Mouse (Mus musculus): ENCODE measurements around the gene Fancc. TPM values are rescaled to one million over a fixed set of nuclear protein-coding genes. Genes with fewer than 3 reads are reported as not detected.

The Fancc gene
- polyA plus RNA-seq, 1 experiment, result 14.7 TPM

- TF ChIP-seq POLR2A (IDR thresholded peaks at IDR 0.05; ENCODE audit: control insufficient read depth, extremely low read depth, insufficient read depth, low read length, poor library complexity), result no peak
- TF ChIP-seq CTCF (IDR thresholded peaks at IDR 0.05; ENCODE audit: borderline replicate concordance, control insufficient read depth, extremely low read depth, insufficient read depth, low read length, poor library complexity), result no peak
- Histone ChIP-seq H3K36me3 (ENCODE audit: control insufficient read depth, insufficient read depth, low read length) (peaks cover 73% of the 10 kb centered on the region), H3K4me1 (replicated peaks; ENCODE audit: control insufficient read depth, insufficient read depth, low read length) (peaks cover 3% of the 10 kb centered on the region; the same call in 1 of the 2 replicates), H3K27me3 (ENCODE audit: control insufficient read depth, insufficient read depth, low read length) (no peaks in the 10 kb centered on the region), H3K4me3 (ENCODE audit: control insufficient read depth, insufficient read depth, low read length) (no peak overlapping the region), H3K27ac (ENCODE audit: control insufficient read depth, insufficient read depth, low read length) (no peak overlapping the region)
- DNase-seq, result no peak
- WGBS, result 94% methylated on average over 6 of the region's 6 CpGs
Measured at GRCm38 (mm10) chr13:63520110-63520509, 23.0 kb upstream of the Fancc start.

GRCm38 (mm10) chr13:63516535-63516934 is 19.5 kb upstream of the Fancc start:
- DNase-seq, result no peak
- no peak for TF ChIP-seq POLR2A (IDR thresholded peaks at IDR 0.05; ENCODE audit: control insufficient read depth, extremely low read depth, insufficient read depth, low read length, poor library complexity)
- no peak for TF ChIP-seq CTCF (IDR thresholded peaks at IDR 0.05; ENCODE audit: borderline replicate concordance, control insufficient read depth, extremely low read depth, insufficient read depth, low read length, poor library complexity)
- H3K4me1 ChIP-seq (replicated peaks; ENCODE audit: control insufficient read depth, insufficient read depth, low read length), result peaks cover 3% of the 10 kb centered on the region; the same call in 1 of the 2 replicates
- peaks cover 79% of the 10 kb centered on the region for H3K36me3 ChIP-seq (ENCODE audit: control insufficient read depth, insufficient read depth, low read length)
- H3K4me3 ChIP-seq (ENCODE audit: control insufficient read depth, insufficient read depth, low read length), result no peak overlapping the region
- H3K27me3 ChIP-seq (ENCODE audit: control insufficient read depth, insufficient read depth, low read length), result no peaks in the 10 kb centered on the region
- no peak overlapping the region for H3K27ac ChIP-seq (ENCODE audit: control insufficient read depth, insufficient read depth, low read length)
- 94% methylated on average over 2 of the region's 2 CpGs for WGBS

GRCm38 (mm10) chr13:63515542-63515941 is 18.5 kb upstream of the Fancc start:
- WGBS, result 92% methylated on average over 5 of the region's 5 CpGs
- no peak overlapping the region for H3K4me3 ChIP-seq (ENCODE audit: control insufficient read depth, insufficient read depth, low read length)
- peaks cover 88% of the 10 kb centered on the region for H3K36me3 ChIP-seq (ENCODE audit: control insufficient read depth, insufficient read depth, low read length)
- peaks cover 3% of the 10 kb centered on the region; the same call in 1 of the 2 replicates for H3K4me1 ChIP-seq (replicated peaks; ENCODE audit: control insufficient read depth, insufficient read depth, low read length)
- H3K27me3 ChIP-seq (ENCODE audit: control insufficient read depth, insufficient read depth, low read length), result no peaks in the 10 kb centered on the region
- no peak overlapping the region for H3K27ac ChIP-seq (ENCODE audit: control insufficient read depth, insufficient read depth, low read length)
- TF ChIP-seq POLR2A (IDR thresholded peaks at IDR 0.05; ENCODE audit: control insufficient read depth, extremely low read depth, insufficient read depth, low read length, poor library complexity) (no peak), CTCF (IDR thresholded peaks at IDR 0.05; ENCODE audit: borderline replicate concordance, control insufficient read depth, extremely low read depth, insufficient read depth, low read length, poor library complexity) (no peak)
- no peak for DNase-seq

GRCm38 (mm10) chr13:63514931-63515360 is 17.9 kb upstream of the Fancc start:
- no peak overlapping the region for H3K27ac ChIP-seq (ENCODE audit: control insufficient read depth, insufficient read depth, low read length)
- H3K27me3 ChIP-seq (ENCODE audit: control insufficient read depth, insufficient read depth, low read length), result no peaks in the 10 kb centered on the region
- H3K4me3 ChIP-seq (ENCODE audit: control insufficient read depth, insufficient read depth, low read length), result no peak overlapping the region
- H3K36me3 ChIP-seq (ENCODE audit: control insufficient read depth, insufficient read depth, low read length), result peaks cover 88% of the 10 kb centered on the region
- peaks cover 3% of the 10 kb centered on the region; the same call in 1 of the 2 replicates for H3K4me1 ChIP-seq (replicated peaks; ENCODE audit: control insufficient read depth, insufficient read depth, low read length)
- DNase-seq, result no peak
- WGBS, result 95% methylated on average over 8 of the region's 8 CpGs
- no peak for TF ChIP-seq CTCF (IDR thresholded peaks at IDR 0.05; ENCODE audit: borderline replicate concordance, control insufficient read depth, extremely low read depth, insufficient read depth, low read length, poor library complexity)
- TF ChIP-seq POLR2A (IDR thresholded peaks at IDR 0.05; ENCODE audit: control insufficient read depth, extremely low read depth, insufficient read depth, low read length, poor library complexity), result no peak

- Histone ChIP-seq H3K4me1 (replicated peaks; ENCODE audit: control insufficient read depth, insufficient read depth, low read length) (peaks cover 3% of the 10 kb centered on the region; the same call in 1 of the 2 replicates), H3K27ac (ENCODE audit: control insufficient read depth, insufficient read depth, low read length) (no peak overlapping the region), H3K36me3 (ENCODE audit: control insufficient read depth, insufficient read depth, low read length) (peaks cover 76% of the 10 kb centered on the region), H3K27me3 (ENCODE audit: control insufficient read depth, insufficient read depth, low read length) (no peaks in the 10 kb centered on the region), H3K4me3 (ENCODE audit: control insufficient read depth, insufficient read depth, low read length) (no peak overlapping the region)
- DNase-seq, result no peak
- TF ChIP-seq CTCF (IDR thresholded peaks at IDR 0.05; ENCODE audit: borderline replicate concordance, control insufficient read depth, extremely low read depth, insufficient read depth, low read length, poor library complexity) (no peak), POLR2A (IDR thresholded peaks at IDR 0.05; ENCODE audit: control insufficient read depth, extremely low read depth, insufficient read depth, low read length, poor library complexity) (no peak)
- 89% methylated on average over 26 of the region's 26 CpGs for WGBS
Measured at GRCm38 (mm10) chr13:63513374-63514098, 16.5 kb upstream of the Fancc start.

GRCm38 (mm10) chr13:63512411-63512810 is 15.3 kb upstream of the Fancc start:
- TF ChIP-seq CTCF (IDR thresholded peaks at IDR 0.05; ENCODE audit: borderline replicate concordance, control insufficient read depth, extremely low read depth, insufficient read depth, low read length, poor library complexity) (no peak), POLR2A (IDR thresholded peaks at IDR 0.05; ENCODE audit: control insufficient read depth, extremely low read depth, insufficient read depth, low read length, poor library complexity) (no peak)
- no peak overlapping the region for H3K4me3 ChIP-seq (ENCODE audit: control insufficient read depth, insufficient read depth, low read length)
- peaks cover 3% of the 10 kb centered on the region; the same call in 1 of the 2 replicates for H3K4me1 ChIP-seq (replicated peaks; ENCODE audit: control insufficient read depth, insufficient read depth, low read length)
- no peaks in the 10 kb centered on the region for H3K27me3 ChIP-seq (ENCODE audit: control insufficient read depth, insufficient read depth, low read length)
- 75% methylated on average over 6 of the region's 6 CpGs for WGBS
- H3K36me3 ChIP-seq (ENCODE audit: control insufficient read depth, insufficient read depth, low read length), result peaks cover 75% of the 10 kb centered on the region
- no peak overlapping the region for H3K27ac ChIP-seq (ENCODE audit: control insufficient read depth, insufficient read depth, low read length)
- DNase-seq, result no peak
